Mouse (Mus musculus) Patski (cell line): ENCODE results near the gene Wfdc1. TPM values are rescaled to one million over a fixed set of nuclear protein-coding genes. Genes with fewer than 3 reads are reported as not detected.
A peak's percentile ranks its signal among the peaks of the same experiment; 100 is the strongest.

ENCODE experiments used
- ATAC-seq: fragments of 100-300 bp; one replicate; pipeline ENCODE4 v1.8.0; 2021
- CTCF ChIA-PET: fragments of 350-600 bp; sonication (Branson Sonifier 250); formaldehyde crosslinking; loops from one replicate; lab custom pipeline; 2022; ENCODE audit warnings: inconsistent platforms; lab: Charles Lee
- POLR2A ChIA-PET: fragments of 350-600 bp; sonication (Branson Sonifier 250); formaldehyde crosslinking; loops from one replicate; lab custom pipeline; 2022; ENCODE audit warnings: antibody characterized with exemption, inconsistent platforms; lab: Charles Lee
- DNase-seq: peaks from one replicate; pipeline ENCODE4 v3.0.0-alpha.2; 2011; ENCODE audit warnings: low read depth, low spot score
- H3K27me3 ChIP-seq: fragments of 371-371 bp; one replicate; pipeline ENCODE4 v1.5.1; 2021
- CTCF ChIP-seq: fragments of 100-300 bp; IDR thresholded peaks from one replicate; pipeline ENCODE4 v1.5.1; 2021
- in situ Hi-C: fragments of 300-500 bp; cut with MboI; formaldehyde crosslinking; loops from 3 replicates; pipeline ENCODE4 v1.11.1; 2018; ENCODE audit warnings: low pct_unique_long_range_greater_than_20kb, mixed read lengths
- polyA plus RNA-seq: library from polyadenylated mRNA; unstranded; gene quantifications from one replicate; pipeline ENCODE4 v1.2.3, GENCODE M21; 2021

Wfdc1 gene
- polyA plus RNA-seq, 1 experiment from 2014 or later, result not detected

DNA sequence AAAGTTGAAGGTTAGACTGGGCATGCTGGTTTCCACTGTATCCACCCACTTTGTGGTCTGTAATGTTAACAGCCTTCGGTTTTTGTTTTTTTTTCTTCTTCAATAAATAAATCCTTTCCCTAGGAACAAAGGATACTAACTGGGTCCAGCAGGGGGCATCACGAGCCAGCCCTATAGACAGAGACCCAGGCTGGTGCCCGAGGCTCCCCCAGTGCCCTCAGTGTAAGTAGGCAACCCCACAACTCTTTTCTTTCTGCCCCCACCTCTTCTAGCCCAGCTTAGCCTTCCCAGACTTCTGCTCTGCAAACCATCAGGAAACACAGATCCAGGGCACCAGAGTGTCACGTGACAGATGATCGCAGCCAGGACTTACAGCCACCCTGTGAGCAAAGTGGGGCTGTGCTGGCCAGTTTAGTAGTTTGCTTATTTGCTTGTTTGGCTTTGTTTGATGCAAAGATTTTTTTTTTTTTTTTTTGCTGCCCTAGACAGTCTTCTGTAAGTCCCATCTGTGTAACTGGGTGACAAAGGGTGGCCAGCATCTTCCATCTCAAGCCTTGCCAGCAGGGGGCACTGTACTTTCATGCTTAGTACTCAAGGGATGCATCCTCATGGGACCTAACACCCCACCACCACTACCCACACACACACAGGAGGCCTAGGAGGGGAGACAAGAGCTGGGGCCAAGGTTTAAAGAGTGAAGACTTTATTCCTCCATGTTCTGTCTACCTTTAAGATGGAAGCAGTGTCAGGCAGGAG, 9.3 kb upstream of the Wfdc1 start:
- POLR2A ChIA-PET, result interaction anchor here (0.7 kb wide), 1 partner anchor 151 kb away, joined by 3 read pairs; no protein-coding TSS in a partner anchor
- CTCF ChIA-PET, result interaction anchor here (0.9 to 2.8 kb wide), 6 partner anchors 9 to 123 kb away, joined by 3 to 13 read pairs (median 4); partner anchors contain the start of gene Tldc1
- DNase-seq (no peak), ATAC-seq (no peak)
- in situ Hi-C loops, result no loop called here
- TF ChIP-seq CTCF, result peak; percentile 59
- peaks cover 23% of the 10 kb centered on the region for H3K27me3 ChIP-seq

DNA sequence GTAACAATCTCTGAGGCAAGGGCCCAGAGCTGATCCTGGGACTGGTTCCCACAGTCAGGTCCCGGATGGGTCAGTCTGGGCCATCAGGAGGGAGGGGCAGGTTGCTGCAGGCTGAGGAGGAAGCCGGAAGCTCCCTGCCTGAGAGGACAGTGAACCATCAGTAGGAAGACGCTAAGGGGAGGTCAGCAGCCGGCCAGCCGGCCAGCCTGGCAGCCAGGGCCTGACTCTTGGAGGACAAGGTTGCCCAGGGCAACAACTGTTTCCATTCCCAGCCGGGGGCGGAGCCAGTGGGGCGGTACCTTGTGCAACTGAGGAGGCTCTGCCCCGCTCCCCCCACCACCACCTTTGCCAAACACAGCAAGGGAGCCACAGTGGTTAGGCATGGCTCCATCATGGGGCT, 5.1 kb upstream of the Wfdc1 start:
- ChIA-PET CTCF (no interaction called here), POLR2A (no interaction called here)
- in situ Hi-C loops, result no loop called here
- TF ChIP-seq CTCF, result no peak
- no peak for DNase-seq
- H3K27me3 ChIP-seq, result peaks cover 37% of the 10 kb centered on the region
- ATAC-seq, result no peak

DNA sequence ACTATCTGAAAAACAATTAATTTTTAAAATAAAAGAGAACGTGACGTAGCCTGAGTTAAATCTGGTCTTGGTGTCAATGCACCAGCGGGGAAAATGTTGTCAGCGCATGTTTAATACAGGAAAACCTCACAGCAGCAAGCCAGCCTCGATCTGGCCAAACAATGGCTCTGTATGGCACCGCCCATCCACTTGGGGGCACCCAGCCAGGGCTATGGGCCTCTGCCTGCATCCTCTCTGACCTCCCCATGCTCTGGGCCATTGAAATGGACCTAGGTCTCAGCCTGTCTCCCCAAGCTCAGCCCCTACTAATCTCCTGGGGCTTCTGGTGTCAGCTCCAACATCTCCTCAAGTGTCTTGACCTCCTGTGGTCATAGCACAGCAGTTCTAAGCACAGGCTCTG, 4.3 kb upstream of the Wfdc1 start:
- DNase-seq, result no peak
- in situ Hi-C loops, result no loop called here

DNA sequence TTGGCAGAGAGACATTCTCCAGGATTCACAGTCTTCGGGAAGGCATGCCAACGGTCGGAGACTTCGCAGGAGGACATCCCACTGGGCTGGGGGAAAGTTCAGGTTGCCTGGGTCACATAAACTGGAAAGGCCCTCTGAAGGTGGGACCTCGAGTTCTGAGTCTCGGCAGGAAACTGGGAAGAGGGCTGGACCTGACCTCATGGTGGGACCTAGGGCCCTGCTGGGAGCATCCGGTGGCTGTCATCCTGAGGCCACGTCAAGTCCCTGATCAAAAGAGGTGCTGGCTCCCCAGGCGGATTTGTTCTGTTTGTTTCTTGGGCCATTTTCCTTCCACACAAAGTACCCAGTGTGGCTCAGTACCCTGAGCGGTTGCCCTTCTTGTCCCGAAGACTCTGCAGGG, 2.7 kb upstream of the Wfdc1 start:
- ATAC-seq, result no peak
- peaks cover 52% of the 10 kb centered on the region for H3K27me3 ChIP-seq
- in situ Hi-C loops, result no loop called here
- TF ChIP-seq CTCF, result no peak
- no peak for DNase-seq
- POLR2A ChIA-PET, result no interaction called here
- CTCF ChIA-PET, result no interaction called here

More for the DNA sequence above, 4.3 kb upstream of the Wfdc1 start:
- peaks cover 42% of the 10 kb centered on the region for H3K27me3 ChIP-seq
- ChIA-PET POLR2A (no interaction called here), CTCF (interaction anchor here (0.9 kb wide), 1 partner anchor 15 kb away, joined by 3 read pairs; no protein-coding TSS in a partner anchor)
- TF ChIP-seq CTCF, result no peak
- no peak for ATAC-seq

DNA sequence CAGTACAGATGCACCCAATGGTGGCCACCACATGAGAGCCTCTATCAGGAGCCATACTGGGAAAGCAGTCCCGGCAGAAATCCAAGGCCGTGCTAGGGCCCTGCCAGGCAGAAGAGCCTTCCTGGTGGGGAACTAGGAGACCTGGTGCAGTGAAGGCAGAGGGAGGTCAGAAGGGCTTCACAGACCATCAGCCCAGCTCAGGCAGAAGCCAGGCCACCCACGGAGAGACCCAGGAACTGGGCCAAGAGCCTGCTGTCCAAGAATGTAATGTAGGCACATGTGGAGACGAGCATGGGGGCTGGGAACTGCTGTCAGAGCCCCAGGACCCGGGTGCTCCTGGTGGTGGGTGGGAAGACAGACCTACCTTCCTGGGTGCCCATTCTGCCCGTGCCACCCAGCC, 895 bp upstream of the Wfdc1 start:
- POLR2A ChIA-PET, result no interaction called here

DNA sequence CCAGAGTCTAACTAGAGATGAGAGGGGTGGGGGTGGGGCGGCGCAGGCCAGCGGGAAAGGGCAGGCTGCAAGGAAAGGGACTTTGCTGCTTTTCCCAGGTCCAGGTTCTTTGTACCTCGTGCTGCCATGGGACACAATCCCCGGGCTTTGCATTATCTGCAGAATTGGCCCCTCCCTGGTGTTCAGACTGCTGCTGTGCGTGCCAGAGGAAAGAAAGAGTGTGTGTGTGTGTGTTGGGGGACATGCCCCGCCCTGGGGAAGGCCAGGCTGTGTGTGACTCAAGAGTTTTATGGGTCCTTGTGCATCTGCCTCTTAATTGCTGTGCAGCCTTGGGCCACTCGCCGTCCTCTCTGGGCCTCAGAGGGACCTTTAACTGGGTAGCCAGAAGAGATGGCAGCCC, 2.3 kb downstream of the Wfdc1 start:
- POLR2A ChIA-PET, result no interaction called here
- in situ Hi-C loops, result no loop called here
- no peak for TF ChIP-seq CTCF
- DNase-seq, result no peak
- CTCF ChIA-PET, result no interaction called here
- H3K27me3 ChIP-seq, result peaks cover 32% of the 10 kb centered on the region
- no peak for ATAC-seq

More for the DNA sequence above, 895 bp upstream of the Wfdc1 start:
- in situ Hi-C loops, result no loop called here
- DNase-seq, result no peak
- H3K27me3 ChIP-seq, result peaks cover 52% of the 10 kb centered on the region
- no peak for TF ChIP-seq CTCF
- peak; percentile 58 for ATAC-seq
- CTCF ChIA-PET, result interaction anchor here (1.8 kb wide), 1 partner anchor 11 kb away, joined by 5 read pairs; no protein-coding TSS in a partner anchor

DNA sequence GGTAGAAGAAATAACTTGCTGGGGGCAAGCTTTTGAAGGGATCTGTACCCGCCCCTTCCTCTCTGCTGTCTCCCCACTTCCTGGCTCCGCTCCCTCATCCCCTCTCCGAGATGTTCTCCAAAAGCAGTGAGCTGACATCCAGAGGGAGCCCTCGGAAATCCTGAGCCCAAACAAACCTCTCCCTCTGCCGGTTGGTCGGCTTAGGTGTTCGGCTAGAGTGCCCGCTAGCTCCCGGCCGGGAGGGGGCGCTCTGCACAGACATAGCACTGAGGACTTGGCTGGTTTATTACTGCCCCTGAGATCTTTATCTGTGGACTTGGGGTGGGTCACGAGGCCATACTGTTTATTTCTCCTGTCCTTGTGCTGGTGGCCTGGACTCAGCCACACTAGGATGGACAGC, 3.1 kb downstream of the Wfdc1 start:
- DNase-seq, result no peak
- in situ Hi-C loops, result no loop called here
- H3K27me3 ChIP-seq, result peaks cover 24% of the 10 kb centered on the region
- POLR2A ChIA-PET, result no interaction called here
- CTCF ChIA-PET, result no interaction called here
- TF ChIP-seq CTCF, result no peak
- ATAC-seq, result no peak

DNA sequence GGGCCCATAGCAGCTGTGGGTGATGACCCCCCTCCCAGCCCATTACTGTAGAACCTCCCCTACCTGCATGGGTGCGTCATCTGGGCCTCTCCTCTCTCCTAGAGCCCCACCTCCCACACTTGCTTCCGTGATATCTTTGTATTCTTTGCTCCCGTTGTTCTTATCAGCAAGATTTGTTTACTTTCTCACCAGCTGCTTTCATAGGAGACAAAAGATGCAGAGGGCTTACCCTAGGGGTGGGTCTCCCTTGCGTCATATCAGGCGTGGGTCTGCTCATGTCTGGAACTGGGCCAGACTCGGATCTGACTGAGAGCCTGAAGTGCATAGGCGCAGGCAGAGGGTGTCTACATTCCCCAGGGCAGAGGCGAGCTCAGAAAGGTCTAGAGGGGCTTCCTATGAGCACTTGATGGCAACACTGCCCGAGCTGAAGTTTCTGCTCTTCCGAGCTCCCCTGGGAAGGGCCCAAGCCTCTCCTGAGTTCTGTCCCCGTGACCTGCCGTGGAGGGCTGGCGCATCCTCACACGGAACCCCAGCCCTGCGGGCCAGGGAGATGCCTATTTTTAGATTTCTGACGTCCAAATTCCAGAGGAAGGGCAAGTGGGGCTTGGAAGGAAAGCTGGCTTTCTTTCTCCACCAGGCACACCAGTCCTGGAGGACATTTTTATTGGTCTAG, 4.4 kb downstream of the Wfdc1 start:
- TF ChIP-seq CTCF, result no peak
- DNase-seq (no peak), ATAC-seq (no peak)
- in situ Hi-C loops, result loop anchor here (10.0 kb wide), 1 partner anchor 286 kb away; no protein-coding TSS in a partner anchor
- ChIA-PET POLR2A (no interaction called here), CTCF (no interaction called here)
- H3K27me3 ChIP-seq, result peaks cover 21% of the 10 kb centered on the region

DNA sequence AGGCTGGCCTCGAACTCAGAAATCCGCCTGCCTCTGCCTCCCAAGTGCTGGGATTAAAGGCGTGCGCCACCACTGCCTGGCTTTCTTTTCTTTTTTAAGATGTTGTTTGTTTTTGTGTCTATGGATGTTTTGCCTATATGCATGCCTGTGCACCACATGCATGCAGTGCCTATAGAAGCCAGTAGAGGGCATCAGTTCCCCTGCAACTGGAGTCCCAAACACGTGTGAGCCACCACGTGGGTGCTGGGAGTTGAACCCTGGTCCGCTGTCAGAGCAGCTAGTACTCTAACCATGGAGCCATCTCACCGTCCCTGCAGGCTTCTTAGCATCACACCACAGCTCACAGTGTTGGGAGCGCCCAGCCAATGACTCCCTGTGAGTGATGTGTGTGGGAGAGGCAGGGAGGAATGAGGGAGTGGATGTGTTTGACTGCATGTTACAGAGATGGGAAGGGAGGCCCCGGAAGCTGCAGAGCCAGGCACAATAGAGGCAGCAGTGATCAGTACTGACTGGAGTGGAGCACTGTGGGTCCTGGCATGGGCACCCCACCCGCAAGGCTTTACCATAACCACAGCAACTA, 7.9 kb downstream of the Wfdc1 start:
- peaks cover under 1% of the 10 kb centered on the region for H3K27me3 ChIP-seq
- peak; percentile 42 for TF ChIP-seq CTCF
- CTCF ChIA-PET, result no interaction called here

DNA sequence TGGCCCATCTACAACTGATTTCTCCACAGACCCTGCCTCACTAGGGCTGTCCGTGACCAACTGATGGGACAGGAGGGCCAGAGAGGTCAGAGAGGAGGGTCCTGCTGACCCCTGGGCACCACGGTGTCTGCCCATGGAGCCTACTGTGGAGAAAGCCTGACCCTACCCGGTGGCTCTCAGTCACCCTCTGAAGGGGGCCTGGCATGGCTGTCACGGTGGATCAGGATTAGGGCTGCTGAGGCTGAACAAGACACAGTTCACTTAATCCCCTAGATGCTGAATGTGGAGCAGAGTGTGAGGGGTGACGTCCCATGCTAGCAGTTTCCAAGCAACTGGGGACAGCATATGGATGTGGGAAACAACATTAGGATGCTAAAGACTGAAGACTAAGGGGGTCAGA, 9.3 kb downstream of the Wfdc1 start:
- POLR2A ChIA-PET, result no interaction called here
- DNase-seq (no peak), ATAC-seq (no peak)
- CTCF ChIA-PET, result interaction anchor here (1.4 to 2.6 kb wide), 3 partner anchors 16 to 178 kb away, joined by 4 to 18 read pairs (median 4); no protein-coding TSS in a partner anchor
- TF ChIP-seq CTCF, result no peak
- H3K27me3 ChIP-seq, result peaks cover 6% of the 10 kb centered on the region
- in situ Hi-C loops, result loop anchor here (5.0 to 25.0 kb wide), 3 partner anchors 228 to 412 kb away; partner anchors contain the start of gene Necab2

More for the DNA sequence above, 7.9 kb downstream of the Wfdc1 start:
- no peak for DNase-seq
- no peak for ATAC-seq
- in situ Hi-C loops, result loop anchor here (10.0 kb wide), 1 partner anchor 289 kb away; no protein-coding TSS in a partner anchor
- POLR2A ChIA-PET, result no interaction called here
